Mouse (Mus musculus): ENCODE data around the gene Slc13a2.

The Slc13a2 gene

DNA sequence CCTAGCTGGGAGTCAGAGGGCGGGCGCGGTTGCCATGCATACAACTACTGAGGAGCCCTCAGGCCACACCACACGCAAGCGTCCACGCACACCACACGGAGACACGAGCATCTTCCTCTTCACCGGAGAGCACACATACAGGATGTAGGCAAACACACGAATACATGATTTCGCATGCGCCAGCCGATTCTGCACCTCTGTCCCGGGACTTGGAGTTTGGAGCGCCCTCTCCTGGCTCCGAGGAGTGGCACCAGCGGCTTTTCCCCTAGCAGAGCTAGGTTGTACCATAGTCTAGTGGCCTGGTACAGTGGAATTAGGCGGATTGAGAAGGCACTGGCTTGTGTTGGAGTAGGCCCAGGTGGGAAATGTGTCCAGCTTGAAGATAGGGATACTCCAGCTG is 24.6 kb downstream of the Slc13a2 start:
- DNase-seq (ENCODE audit: extremely low read depth, low read depth, low spot score), result no peak

DNA sequence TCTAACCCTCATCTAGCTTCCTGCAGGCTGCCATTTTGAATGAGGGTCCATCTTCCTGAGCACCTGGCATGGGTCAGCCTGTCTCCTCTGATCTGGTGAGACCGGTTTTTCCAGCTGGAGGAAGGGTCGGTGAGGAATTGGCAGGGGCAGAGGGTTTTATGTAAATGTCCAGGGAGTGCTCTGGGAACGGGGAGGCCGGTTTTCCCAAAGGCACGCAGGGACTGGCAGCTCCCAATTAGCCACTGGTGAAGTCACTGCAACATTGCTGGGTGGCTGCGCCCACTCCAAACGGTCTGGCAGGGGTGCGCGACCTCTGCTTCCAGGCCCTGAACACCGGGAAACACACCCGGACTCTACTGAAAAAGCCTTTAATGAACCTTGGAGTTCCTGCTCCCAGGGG is 25.1 kb downstream of the Slc13a2 start:
- no peak for DNase-seq (ENCODE audit: extremely low read depth, low read depth, low spot score)

DNA sequence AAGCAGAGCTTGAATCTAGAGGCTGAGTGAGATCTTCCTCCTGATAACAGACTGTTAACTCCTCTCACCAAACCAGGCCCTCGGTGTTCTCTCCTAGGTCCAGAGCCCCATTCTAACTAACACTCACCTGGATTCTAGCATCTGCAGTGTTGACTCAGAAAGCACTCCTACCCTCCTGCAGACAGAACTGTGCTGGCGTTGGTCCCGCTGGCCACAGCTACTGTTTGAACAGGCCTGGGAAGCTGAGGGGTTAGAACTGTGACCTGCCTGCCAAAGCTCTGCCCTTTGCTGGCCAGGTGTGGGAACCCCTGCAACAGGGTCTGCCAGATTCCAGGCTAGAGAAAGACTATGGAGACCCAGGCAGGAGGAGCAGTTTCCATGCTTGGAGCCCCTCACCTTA is 29.3 kb downstream of the Slc13a2 start:
- no peak for DNase-seq (ENCODE audit: extremely low read depth, low read depth, low spot score)

DNA sequence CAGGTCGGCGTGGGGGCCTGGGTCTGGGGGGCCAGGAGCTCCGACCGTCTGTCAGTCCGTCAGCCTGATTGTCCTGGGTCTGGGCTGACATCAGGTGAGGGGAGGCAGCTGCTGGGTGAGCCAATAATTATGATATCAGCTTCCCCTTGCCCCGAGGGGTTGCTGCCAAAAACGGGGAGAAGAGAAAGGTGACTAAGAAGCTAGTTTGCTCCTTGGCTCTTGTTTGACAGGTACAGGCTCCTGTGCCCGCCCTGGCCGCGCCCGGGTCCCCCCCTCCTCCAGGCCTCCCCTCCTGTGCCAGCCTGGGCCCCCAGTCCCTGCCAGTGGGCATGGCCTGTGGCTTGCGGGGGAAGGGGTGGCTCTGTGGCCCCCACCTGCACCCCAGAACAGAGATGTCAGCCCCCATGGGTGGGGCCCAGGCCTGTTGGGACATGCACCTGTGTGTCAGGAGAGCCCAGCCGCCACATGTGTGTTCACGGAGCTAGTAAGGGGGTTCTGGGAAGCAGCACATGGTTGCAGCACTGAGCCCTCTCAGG is 35.4 kb downstream of the Slc13a2 start, which contains the start of gene Foxn1:
Gene Foxn1, minus strand, starts transcription at position 51 of the 536 bp plus-strand sequence.
- no peak for DNase-seq (ENCODE audit: extremely low read depth, low read depth, low spot score)

DNA sequence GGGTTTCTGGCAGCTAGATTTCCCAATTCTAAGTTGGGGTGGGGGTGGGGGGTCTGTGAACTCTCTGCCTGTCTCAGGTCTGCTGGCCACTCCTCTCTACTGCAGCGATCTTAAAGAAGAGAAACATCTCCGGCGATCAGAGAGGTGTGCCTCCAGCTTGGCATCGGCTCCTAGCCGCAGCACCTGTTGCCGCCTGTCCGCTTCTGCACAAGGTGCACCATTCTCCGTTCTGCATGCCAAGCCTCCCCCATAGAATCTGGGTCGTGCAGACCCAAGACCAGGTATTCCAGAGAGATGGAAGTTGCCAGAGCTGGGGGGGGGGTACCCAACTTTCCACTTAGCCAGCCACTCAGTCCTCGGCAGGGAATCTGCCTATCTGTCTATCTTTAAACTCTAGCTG is 36.2 kb downstream of the Slc13a2 start:
- DNase-seq (ENCODE audit: extremely low read depth, low read depth, low spot score), result no peak

DNA sequence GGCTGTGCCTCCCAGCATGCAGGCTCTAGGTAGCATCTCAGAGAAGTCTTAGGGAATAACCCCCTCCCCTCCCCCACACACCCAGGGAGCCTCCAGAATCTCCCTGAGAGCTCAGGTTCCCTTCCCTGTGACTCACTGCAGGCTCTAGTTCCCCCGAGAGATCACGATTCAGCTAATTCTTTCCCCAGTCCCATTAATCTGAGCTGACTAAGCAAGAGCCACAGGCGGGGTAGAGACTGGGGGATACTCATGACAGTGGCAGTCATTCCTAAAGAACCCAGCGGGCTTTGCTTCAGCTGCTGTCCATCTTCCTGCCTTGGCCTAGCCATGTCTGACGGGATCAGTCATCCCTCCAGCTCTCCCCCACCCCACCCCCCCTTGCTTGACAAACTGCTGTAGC is 39.3 kb downstream of the Slc13a2 start:
- DNase-seq (ENCODE audit: extremely low read depth, low read depth, low spot score), result no peak

DNA sequence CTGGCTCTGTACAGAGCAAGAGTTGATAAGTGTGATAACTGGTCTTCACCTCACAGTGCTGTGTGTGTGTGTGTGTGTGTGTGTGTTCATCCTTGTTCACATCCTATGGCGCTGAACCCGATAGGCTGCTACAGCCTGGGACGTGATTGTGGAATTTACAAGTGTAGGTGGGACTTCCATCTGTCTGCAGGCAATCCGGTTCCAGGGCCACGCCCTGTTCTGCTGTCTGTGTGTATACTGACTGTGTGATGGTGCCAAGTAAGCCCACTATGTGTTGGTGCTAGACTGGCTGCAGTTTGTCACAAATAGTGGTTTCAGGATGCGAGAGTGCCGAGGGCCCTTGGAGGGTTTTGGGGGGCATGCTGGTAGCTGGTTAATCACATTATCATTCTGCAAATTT is 39.7 kb downstream of the Slc13a2 start:
- no peak for DNase-seq (ENCODE audit: extremely low read depth, low read depth, low spot score)

DNA sequence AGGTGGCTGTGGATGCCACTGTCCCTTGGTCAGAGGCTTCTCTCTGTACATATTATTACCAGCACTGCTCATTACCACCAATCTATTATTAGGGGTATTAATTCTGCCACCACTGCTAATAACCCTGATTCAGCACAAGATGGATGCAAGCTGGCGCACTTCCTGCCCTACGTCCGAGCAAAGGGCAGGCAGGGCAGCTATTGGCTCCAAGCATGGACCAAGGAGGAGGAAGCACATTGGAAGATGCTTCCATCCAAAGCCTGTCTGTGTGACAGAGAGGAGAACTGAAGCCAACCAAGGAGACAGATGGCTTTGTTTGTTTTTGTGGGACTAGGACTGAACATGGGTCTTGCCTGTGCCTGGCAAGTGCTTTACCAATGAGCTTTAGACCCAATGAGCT is 41.0 kb downstream of the Slc13a2 start:
- DNase-seq (ENCODE audit: extremely low read depth, low read depth, low spot score), result no peak

DNA sequence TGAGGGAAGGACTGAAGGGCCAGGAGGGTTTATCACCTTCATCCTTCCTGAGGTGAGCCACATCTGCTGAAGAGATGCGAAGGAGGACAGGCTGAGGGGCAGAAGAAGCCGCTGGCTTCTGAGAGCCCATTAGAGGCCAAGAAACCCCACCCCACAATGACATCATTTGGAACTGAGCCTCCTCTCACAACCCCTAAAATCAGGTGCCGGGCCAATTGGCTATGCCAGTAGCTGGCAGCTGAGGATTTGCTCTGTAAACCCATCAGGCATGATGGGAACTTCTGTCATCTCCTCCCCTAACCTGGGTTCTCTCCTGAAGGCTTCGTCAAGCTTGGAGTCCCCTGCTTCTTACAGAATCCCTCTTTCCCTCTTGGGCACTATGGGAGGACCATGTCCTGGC is 41.7 kb downstream of the Slc13a2 start:
- no peak for DNase-seq (ENCODE audit: extremely low read depth, low read depth, low spot score)

DNA sequence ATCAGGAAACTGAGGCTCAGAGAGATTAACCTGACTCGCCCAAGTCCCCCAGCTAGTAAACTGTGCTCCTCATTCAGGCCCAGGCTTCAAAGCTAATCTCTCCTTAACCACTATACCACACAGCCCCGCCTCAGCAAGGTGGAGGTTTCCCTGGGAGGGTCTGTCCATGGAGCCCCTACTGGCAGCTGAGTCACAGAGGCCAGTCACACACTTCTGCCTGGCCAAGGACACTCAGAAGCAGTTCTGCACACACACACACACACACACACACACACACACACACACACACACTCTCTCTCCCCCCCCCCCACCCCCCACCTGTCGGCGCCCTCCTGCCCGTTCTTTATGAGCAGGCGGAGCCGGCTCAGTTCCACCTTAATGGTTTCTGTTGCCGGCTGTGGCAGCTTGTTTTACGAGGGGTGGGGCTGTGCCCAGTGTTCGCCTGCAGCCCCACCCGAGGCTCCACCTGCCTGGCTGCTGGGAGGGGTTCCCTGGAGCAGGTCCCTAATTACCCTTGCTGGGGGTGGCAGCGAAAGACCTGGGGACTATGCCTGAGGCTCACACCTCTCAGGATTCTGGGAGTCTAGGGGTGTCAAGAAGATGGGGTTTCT is 44.4 kb downstream of the Slc13a2 start:
- no peak for DNase-seq (ENCODE audit: extremely low read depth, low read depth, low spot score)

DNA sequence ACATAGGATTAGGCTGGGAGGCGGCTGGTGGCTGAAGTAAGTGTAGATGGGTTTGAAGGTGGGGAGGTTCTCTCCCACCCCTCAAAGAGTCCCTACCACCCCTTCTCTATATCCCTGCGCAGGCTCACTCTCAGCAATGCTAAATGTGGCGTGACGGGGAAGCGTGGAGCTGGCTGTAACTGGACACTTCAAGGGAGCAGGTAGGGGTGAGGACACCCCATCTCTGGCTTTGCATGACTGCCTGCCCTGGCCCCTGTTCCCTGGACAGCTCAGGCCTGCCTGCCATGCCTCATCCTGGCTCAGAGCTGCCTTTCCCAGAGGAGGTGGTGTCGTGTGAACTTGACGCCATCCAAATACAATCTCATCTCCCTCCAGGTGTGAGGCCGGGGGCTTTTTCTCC is 47.9 kb downstream of the Slc13a2 start:
- DNase-seq (ENCODE audit: extremely low read depth, low read depth, low spot score), result no peak

DNA sequence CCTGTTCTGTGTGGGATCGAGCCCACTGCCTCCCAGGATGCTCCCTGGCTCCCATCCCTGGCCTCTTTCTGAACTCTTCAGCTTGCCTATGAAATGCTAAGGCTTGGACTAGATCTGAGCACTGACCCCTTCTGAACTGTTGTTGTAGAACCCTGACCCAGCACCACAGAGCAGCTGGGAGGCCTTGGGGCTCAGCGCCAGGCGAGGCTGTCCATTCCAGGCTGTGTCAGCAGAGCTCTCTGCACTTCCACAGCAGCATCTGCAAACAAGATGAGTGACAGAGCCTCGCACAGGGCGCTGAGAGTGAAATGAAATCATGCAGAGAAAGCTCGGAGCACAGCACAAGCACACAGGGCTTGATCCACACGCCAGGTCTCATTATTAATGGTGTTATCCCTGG is 49.4 kb downstream of the Slc13a2 start:
- no peak for DNase-seq (ENCODE audit: extremely low read depth, low read depth, low spot score)

DNA sequence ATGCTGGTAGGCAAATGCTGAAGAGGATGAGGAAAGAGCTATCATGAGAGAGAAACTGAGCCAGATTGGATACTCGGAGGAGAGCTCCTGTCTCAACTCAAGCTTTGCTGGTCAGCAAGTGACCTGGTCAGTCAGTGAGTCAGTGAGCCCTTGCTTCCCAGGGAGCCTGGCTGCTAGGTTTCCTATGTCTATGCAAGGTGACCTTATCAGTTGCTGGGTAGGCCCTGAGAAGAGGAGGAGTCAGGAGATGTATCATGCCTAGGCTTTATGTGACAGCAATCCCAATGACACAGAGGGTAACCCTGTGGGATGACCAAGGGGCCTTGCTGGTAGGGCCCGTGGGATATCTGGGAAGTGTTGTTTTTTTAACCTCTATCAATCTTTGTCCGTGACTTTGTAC is 49.9 kb downstream of the Slc13a2 start:
- DNase-seq (ENCODE audit: extremely low read depth, low read depth, low spot score), result no peak

DNA sequence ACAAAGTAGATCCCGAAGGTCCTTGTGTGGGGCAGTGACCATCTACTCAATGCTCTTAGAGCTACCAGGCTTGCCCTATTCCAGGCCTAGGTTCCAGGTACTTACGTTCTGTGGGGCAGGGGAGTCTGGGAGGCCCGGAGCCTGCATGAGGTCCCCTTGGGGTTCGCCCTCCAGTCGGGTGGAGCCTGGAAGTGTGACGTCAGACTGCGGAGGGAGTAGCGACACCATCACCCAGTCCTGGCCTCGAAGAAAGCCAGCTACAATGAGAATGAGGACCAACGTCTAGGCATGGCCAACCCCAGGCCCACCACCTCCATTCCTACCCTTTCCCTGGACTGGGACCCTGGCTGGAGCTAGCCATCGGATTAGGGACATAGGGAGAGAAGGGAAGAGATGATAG is 50.3 kb downstream of the Slc13a2 start:
- no peak for DNase-seq (ENCODE audit: extremely low read depth, low read depth, low spot score)

DNA sequence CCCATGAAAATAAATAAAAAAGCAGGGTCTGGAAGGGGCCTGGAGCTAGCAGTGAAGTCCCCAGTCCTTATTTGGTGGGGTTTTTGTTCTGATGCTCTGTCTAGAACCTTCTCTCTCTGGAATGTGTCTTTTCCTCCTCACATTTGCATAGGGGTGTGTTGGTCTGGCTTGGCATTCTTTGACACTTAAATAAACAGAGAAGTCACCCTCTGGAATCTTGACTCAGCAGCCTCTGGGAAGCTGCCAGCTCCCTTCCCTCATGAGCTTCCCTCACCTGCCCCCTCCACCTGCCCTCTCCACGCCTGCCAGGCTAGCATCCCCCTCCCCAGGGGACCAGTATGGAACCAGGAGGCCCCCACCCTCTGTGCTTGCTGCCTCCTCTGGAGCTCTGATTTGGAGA is 51.6 kb downstream of the Slc13a2 start:
- DNase-seq (ENCODE audit: extremely low read depth, low read depth, low spot score), result no peak

DNA sequence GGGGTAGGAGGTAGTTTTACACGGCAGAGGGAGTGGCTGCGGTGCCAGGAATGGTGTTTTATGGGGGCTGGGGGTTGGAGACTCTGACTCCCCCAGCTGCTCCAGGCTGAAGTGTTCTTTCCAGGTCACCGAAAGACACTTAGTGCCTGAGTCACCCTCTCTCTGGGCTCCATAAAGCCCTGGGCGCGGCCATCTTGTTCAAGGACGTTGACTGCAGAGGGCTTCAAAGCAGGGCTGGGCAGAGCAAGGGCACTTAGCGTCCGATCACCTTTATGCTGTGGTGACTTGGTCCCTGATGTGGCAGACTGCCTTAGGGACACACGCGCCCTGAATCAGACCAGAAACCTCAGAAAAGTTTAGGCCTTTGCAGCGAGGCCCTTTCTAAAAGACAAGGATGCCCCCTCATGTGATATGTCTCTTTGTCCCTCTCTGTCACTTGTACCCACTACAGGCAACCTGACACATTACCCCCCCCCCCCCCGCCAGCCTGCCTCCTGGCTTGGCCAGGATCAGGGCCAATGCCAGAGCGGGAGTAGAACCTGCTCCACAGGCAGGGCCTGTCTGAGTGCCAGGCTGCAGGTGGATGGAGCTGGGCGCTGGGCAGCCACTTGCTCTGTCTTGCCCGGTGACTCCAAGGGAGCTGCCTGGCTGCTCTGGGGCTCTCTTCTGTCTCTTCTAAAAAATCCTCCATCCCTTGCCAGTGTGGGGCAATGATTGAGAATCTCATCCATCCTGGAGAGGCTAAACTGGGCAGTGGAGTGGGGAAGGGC is 54.4 kb downstream of the Slc13a2 start:
- DNase-seq (ENCODE audit: extremely low read depth, low read depth, low spot score), result no peak

DNA sequence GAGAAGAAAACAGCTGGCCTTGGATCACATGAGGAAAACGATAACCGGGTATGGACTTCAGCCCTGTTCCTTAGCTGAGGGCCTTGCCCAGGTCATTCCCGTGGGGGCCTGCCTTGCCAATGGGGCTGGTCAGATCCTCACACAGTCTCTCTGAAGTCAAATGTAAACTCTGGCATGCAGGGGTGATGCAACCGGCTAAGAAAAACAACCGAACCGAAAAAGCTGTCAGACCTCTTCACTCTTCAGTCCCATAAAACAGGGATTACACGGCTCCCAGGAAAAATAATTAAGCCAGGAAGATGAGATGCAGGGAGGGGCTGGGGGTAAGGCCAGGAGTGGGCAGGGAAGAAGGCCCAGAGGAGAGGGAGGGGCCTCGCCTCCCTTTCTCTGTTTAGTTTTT is 57.9 kb downstream of the Slc13a2 start:
- DNase-seq (ENCODE audit: extremely low read depth, low read depth, low spot score), result peak; percentile 65

DNA sequence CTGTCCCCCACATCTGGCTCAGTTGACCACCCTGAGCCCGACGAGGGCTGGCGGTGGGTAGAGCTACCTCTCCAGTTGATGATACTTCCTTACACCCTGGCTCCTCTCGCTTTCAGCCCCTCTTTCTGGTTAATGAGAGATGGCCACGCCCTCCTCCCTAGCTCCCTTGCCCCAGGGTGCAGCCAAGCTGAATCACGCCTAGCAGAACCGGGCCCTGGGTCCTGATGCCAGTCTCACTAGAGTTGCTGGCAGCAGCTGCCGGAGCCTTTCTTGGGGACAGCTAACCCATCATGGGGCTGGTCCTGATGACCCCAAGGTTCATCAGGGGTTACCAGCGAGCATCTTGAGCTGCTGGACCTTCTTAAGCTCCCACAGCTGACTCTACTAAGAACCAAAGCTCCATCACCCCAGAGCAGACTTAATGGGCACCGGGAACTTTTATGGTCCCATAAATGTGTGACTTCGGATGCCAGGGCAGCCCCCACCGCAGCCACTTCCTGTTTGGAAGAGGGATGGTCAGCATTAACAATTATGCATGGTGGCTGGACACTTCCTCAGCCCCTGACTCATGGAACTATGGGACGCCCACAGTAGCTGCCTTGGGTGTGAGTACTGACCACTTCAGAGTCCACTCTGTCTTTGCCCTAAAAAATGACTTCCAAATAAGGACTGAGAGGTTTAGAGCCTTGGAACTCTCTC is 58.6 kb downstream of the Slc13a2 start:
- no peak for DNase-seq (ENCODE audit: extremely low read depth, low read depth, low spot score)

DNA sequence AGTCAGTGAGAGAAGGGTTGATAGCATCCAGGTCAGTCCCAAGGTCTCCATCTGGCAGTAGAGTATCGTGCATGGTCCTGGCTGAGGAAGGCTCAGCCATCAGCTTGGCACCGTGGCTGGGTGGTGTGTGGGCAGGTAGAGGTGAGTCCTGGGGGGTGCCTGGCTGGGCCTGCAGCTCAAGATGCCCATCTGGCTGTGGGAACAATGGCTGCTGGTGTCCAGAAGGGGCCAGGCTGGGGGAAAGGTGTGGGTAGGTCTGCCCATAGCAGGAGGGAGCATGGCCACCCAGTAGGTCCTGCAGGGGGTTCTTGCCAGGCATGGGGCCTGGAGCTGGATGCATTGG is 61.3 kb downstream of the Slc13a2 start:
- no peak for DNase-seq (ENCODE audit: extremely low read depth, low read depth, low spot score)

DNA sequence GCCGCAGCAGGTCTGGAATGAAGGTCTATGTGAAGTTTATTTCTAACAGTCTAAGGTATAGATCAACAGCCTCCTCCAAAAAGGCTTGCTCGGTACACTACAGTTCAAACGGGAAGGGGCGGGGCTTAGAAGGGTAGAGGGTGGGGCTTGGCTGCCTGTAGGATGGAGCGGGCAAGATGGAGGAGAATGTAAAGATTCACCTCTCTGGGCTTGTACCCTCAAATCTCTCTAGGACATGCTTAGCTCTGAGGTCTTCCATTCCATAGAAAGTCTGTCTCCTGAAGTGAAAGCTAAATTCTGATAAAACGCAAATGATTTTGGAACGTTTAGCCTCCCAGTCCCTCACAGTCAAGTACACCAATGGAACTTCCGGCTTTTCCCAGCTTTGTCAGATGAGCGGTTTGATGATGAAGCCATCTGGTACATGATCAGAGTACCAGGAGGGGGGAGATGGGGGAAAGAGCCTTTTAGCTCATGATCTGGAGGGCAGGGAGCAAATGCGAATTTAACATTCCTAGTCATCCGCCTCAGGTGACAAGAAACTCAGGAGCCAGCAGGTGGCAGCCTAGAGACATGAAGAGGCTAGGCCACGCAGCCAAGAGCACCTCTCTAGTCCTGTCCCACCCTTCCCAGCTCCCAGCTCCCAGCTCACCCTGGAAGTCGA is 61.8 kb downstream of the Slc13a2 start:
- no peak for DNase-seq (ENCODE audit: extremely low read depth, low read depth, low spot score)

DNA sequence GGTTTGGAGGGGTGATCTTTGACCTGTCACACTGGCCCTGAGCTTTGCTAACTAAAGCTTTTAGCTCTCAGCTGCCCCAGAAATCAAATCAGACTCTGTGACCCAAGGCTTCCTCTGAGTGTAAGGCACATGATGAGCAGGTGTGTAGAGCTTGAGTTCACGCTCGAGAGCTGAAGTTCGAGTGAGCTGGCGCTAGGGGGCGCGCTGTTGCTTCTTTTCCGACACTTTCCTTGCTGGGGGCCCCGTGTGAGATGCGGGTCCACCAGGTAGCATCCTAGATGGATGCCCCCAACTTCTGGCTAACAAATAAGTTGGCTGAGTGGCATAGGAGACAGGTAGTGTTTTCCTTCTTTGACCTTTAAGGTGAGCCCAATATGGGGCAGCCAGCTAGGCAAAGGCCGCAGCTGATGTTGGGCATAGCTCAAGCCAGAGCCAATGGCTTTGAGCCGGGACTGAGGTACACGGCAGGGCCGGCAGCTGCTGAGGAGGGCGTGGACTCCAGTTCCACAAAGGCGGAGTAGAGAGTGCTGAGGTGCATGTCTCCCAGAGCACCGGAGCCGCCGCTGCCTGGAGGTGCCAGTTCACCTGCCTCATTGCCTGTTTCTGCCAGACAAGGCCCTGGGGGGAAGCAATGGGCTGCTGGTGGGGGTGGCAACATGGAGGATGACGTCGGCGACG is 63.5 kb downstream of the Slc13a2 start:
- DNase-seq (ENCODE audit: extremely low read depth, low read depth, low spot score), result no peak

All from fat pad, adult 2 months (tissue).